Mouse (Mus musculus): Measurements from ENCODE around the gene Arpc2.

DNA sequence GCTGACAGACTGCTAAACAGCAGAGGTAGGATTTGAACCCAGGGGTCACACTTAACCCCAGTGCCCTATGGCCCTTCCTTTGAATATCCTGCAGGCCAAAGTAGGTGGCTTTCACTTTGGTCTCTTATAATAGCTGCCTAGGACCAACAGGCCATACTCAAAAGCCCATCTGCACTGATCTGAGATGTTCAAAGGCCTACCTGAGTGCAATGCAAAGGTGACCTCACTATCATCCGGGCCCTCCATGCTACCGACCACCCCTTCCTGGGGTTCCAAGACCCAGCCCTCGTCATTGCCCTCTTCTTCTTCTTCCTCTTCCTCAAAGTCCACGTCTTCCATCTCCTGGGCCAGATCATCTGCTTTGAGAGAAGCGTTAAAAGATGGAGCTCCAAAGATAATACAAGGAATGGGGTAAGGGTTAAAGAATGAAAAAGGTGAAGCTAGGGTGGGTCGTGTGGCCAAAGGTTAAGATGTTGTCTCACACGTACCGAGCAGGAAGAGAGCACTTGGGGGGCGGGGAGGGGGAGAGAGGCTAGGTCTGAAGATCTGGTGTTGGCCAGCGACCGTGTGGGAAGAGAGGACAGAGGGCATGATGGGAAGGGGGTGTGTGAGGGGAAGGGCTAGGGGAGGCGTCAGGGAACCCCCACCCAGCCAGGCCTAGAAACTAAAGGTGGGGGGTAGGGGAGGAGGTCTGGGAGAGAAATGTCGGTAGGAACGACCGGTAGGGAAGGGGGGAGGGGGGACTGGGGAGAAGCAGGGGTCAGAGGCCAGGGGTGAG is 48.0 kb downstream of the Arpc2 start:
- TF ChIP-seq CTCF (conservative IDR thresholded peaks at IDR 0.05; ENCODE audit: low read length) (no peak), NANOG (IDR thresholded peaks at IDR 0.05; ENCODE audit: borderline replicate concordance, low read length) (no peak), POU5F1 (IDR thresholded peaks at IDR 0.05; ENCODE audit: borderline replicate concordance, low read length) (no peak)
